Mouse (Mus musculus) lung, embryonic 14.5 days (tissue): ENCODE measurements around the gene Hoxa5. TPM values are rescaled to one million over a fixed set of nuclear protein-coding genes. Genes with fewer than 3 reads are reported as not detected.

ENCODE experiments used
- ATAC-seq: fragments of 200-750 bp; cut with Nextera tagmentation; 2 replicates; pipeline ENCODE4 v1.8.0; 2017; ENCODE audit warnings: mild to moderate bottlenecking, moderate TSS enrichment, moderate library complexity; ENCODE audit not compliant: insufficient read depth
- DNase-seq: peaks from one replicate; pipeline ENCODE4 v3.0.0-alpha.2; 2015
- H3K27ac ChIP-seq: fragments of 300-500 bp; sonication (generic); 2 replicates; pipeline ENCODE4 v1.5.1; 2014; ENCODE audit warnings: low read depth, mild to moderate bottlenecking, moderate library complexity
- H3K27me3 ChIP-seq: fragments of 300-500 bp; sonication (generic); 2 replicates; pipeline ENCODE4 v1.6.1; 2014; ENCODE audit warnings: low read length, control low read depth; ENCODE audit not compliant: insufficient read depth
- H3K36me3 ChIP-seq: fragments of 300-500 bp; sonication (generic); 2 replicates; pipeline ENCODE4 v1.6.1; 2014; ENCODE audit warnings: control low read depth; ENCODE audit not compliant: insufficient read depth
- H3K4me1 ChIP-seq: fragments of 300-500 bp; sonication (generic); 2 replicates; pipeline ENCODE4 v1.6.1; 2014; ENCODE audit warnings: antibody characterized with exemption, control low read depth; ENCODE audit not compliant: insufficient read depth
- H3K4me2 ChIP-seq: fragments of 300-500 bp; sonication (generic); 2 replicates; pipeline ENCODE4 v1.6.1; 2014; ENCODE audit warnings: mild to moderate bottlenecking
- H3K4me3 ChIP-seq: fragments of 300-500 bp; sonication (generic); 2 replicates; pipeline ENCODE4 v1.5.1; 2014; ENCODE audit warnings: low read depth, low read length
- H3K9ac ChIP-seq: fragments of 300-500 bp; sonication (generic); 2 replicates; pipeline ENCODE4 v1.6.1; 2014
- H3K9me3 ChIP-seq: fragments of 300-500 bp; sonication (generic); 2 replicates; pipeline ENCODE4 v1.6.1; 2016; ENCODE audit warnings: low read depth, low read length, control low read depth
- CTCF ChIP-seq: IDR thresholded peaks from 2 replicates; pipeline ENCODE4 v1.5.1; 2016; ENCODE audit warnings: antibody characterized with exemption, low read depth
- WGBS: fragments of 180-500 bp; shearing (Covaris S2); extraction: QIAGEN DNeasy Blood & Tissue Kit; methylation state at CpG from one replicate; pipeline ENCODE4 v1.1.7; 2014; 5-methylcytosine and 5-hydroxymethylcytosine counted together
- polyA plus RNA-seq: library from polyadenylated mRNA; unstranded; fragments of >200 nt; fragmentation: Nextera tagmentation; extraction: Ambion mirVana; gene quantifications from 2 replicates; pipeline ENCODE4 v1.2.1, GENCODE M21; 2014

Gene Hoxa5
- polyA plus RNA-seq, 1 experiment from 2014 or later = 58.5 TPM

DNA sequence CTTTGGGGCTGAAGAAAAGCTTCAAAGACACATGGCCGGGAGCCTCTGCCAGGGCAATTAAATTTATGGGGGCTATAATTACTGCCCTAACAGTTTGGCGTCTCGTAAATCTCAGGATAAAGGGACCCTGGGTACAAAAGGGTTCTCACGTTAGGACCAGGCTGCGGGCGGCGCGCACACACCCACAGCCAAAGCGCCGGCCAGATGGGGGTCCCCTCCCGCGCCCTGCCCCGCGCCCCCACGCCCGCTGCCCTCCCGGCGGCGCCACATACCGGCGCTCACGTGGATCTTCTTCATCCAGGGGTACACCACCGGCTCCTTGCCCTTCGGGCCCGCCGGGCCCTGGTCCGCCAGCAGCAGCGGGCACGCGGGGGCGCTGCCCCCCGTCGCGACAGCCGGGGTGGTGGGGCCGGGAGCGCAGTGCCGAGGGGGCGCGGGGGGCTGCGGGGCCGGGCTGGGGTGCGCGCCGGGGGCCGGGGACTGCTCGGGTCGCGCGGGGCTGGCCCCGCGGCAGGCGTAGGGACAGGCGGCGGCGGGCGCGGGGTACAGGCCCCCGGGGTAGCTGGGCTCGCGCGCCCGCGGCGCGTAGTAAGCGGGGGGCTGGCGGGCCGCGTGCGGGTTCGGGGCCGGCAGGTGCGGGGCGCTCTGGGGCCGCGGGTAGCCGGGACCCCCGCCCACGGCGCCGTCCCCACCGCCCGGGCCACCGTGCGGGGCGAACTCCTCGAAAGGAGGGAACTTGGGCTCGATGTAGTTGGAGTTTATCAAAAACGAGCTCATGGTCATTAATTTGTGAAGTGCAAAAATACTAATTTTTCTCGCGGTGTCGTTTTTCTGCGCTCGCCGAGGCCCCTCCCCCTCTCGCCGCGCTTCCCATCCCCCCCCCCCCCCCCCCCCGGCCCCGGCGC lies 13.2 kb downstream of the Hoxa5 start, which contains the start of gene Hoxa4:
Gene Hoxa4 (minus strand): TSS at position 848 of the 905 bp plus-strand sequence.
- H3K27me3 ChIP-seq = peaks cover 25% of the 10 kb centered on the region
- peak within 1 kb of the TSS; percentile 87 for H3K4me2 ChIP-seq
- peak within 1 kb of the TSS; percentile 99 for H3K27ac ChIP-seq
- H3K9me3 ChIP-seq = no peaks in the 10 kb centered on the region
- DNase-seq = peak; percentile 59
- ATAC-seq = no peak
- 1% methylated on average over 79 of the region's 102 CpGs for WGBS
- no peak for TF ChIP-seq CTCF
- H3K36me3 ChIP-seq = peaks cover 7% of the 10 kb centered on the region; the same call in 1 of the 2 replicates
- peak within 1 kb of the TSS; percentile 96 for H3K9ac ChIP-seq
- H3K4me1 ChIP-seq = peaks cover 25% of the 10 kb centered on the region
- peak within 1 kb of the TSS; percentile 70 for H3K4me3 ChIP-seq

DNA sequence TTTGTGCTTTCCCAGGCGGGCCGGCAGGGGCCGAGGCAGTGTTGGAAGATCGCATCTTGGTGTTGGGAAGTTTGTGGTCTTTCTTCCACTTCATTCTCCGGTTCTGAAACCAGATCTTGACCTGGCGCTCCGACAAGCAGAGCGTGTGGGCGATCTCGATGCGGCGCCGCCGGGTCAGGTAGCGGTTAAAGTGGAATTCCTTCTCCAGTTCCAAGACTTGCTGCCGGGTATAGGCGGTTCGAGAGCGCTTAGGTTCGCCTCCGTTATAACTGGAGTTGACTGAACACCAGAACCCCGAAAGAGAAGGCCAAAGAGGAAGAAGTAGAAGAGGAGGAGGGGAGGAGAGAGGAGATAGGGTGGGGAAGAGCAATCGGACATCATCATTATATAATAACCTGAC lies 14.0 kb downstream of the Hoxa5 start:
- H3K27ac ChIP-seq = peak overlapping the region; percentile 99
- peaks cover 26% of the 10 kb centered on the region for H3K4me1 ChIP-seq
- peak; percentile 14; the same call in 1 of the 2 replicates for TF ChIP-seq CTCF
- peaks cover 7% of the 10 kb centered on the region; the same call in 1 of the 2 replicates for H3K36me3 ChIP-seq
- peak overlapping the region; percentile 70 for H3K4me3 ChIP-seq
- H3K4me2 ChIP-seq = peak overlapping the region; percentile 87
- DNase-seq = peak; percentile 68
- no peak for ATAC-seq
- no peaks in the 10 kb centered on the region for H3K9me3 ChIP-seq
- H3K27me3 ChIP-seq = peaks cover 31% of the 10 kb centered on the region
- WGBS = 2% methylated on average over 23 of the region's 23 CpGs
- H3K9ac ChIP-seq = peak overlapping the region; percentile 96

GRCm38 (mm10) chr6:52189909-52190308 lies 14.5 kb downstream of the Hoxa5 start:
- TF ChIP-seq CTCF = no peak
- peak overlapping the region; percentile 99 for H3K27ac ChIP-seq
- peaks cover 28% of the 10 kb centered on the region for H3K4me1 ChIP-seq
- H3K4me3 ChIP-seq = peak overlapping the region; percentile 70
- 11% methylated on average over 8 of the region's 8 CpGs for WGBS
- H3K4me2 ChIP-seq = peak overlapping the region; percentile 87
- peaks cover 6% of the 10 kb centered on the region; the same call in 1 of the 2 replicates for H3K36me3 ChIP-seq
- no peaks in the 10 kb centered on the region for H3K9me3 ChIP-seq
- DNase-seq (no peak), ATAC-seq (no peak)
- H3K9ac ChIP-seq = peak overlapping the region; percentile 96
- peaks cover 34% of the 10 kb centered on the region for H3K27me3 ChIP-seq

- no peak for TF ChIP-seq CTCF
Observed at GRCm38 (mm10) chr6:52189172-52189591, 15.2 kb downstream of the Hoxa5 start.

GRCm38 (mm10) chr6:52186500-52186899 lies 17.9 kb downstream of the Hoxa5 start:
- Histone ChIP-seq H3K4me1 (peaks cover 39% of the 10 kb centered on the region), H3K27ac (no peak overlapping the region), H3K9ac (no peak overlapping the region), H3K9me3 (no peaks in the 10 kb centered on the region), H3K27me3 (peaks cover 43% of the 10 kb centered on the region), H3K4me2 (no peak overlapping the region), H3K4me3 (no peak overlapping the region), H3K36me3 (peaks cover 3% of the 10 kb centered on the region; the same call in 1 of the 2 replicates)
- ATAC-seq (no peak), DNase-seq (peak; percentile 45)
- peak; percentile 44 for TF ChIP-seq CTCF
- 45% methylated on average over 1 of the region's 1 CpGs for WGBS

More at GRCm38 (mm10) chr6:52189172-52189591, 15.2 kb downstream of the Hoxa5 start:
- DNase-seq (peak; percentile 94), ATAC-seq (peak; percentile 87)
- Histone ChIP-seq H3K9ac (peak overlapping the region; percentile 96), H3K4me3 (peak overlapping the region; percentile 70), H3K9me3 (no peaks in the 10 kb centered on the region), H3K27ac (peak overlapping the region; percentile 99), H3K36me3 (peaks cover 3% of the 10 kb centered on the region; the same call in 1 of the 2 replicates), H3K27me3 (peaks cover 36% of the 10 kb centered on the region), H3K4me1 (peaks cover 28% of the 10 kb centered on the region), H3K4me2 (peak overlapping the region; percentile 87)
- 8% methylated on average over 5 of the region's 5 CpGs for WGBS

DNA sequence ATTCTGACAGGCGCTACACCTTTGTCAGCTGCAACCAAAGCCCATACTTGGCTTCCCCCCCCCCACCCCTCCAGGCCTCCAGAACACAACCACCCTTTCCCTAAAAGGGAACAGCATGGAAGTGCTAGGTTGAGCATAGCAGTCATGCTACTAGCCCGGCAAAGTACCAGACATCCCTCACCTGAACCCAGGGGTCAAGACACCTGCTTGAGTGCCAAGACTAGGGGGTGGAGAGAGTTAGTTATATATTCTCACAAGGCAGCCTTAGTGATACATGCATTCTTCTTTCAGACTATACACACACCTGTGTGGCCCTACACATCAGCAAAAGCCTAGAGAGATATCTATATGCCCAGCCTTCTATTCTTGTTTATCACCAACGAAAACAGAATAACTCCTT lies 18.6 kb downstream of the Hoxa5 start:
- no peak overlapping the region for H3K4me3 ChIP-seq
- H3K27me3 ChIP-seq = peaks cover 45% of the 10 kb centered on the region
- 23% methylated on average over 3 of the region's 3 CpGs for WGBS
- TF ChIP-seq CTCF = no peak
- H3K27ac ChIP-seq = peak overlapping the region; percentile 77; the same call in 1 of the 2 replicates
- peaks cover 45% of the 10 kb centered on the region for H3K4me1 ChIP-seq
- DNase-seq (no peak), ATAC-seq (no peak)
- no peaks in the 10 kb centered on the region for H3K9me3 ChIP-seq
- H3K36me3 ChIP-seq = peaks cover 3% of the 10 kb centered on the region; the same call in 1 of the 2 replicates
- peak overlapping the region; percentile 53 for H3K4me2 ChIP-seq
- no peak overlapping the region for H3K9ac ChIP-seq

DNA sequence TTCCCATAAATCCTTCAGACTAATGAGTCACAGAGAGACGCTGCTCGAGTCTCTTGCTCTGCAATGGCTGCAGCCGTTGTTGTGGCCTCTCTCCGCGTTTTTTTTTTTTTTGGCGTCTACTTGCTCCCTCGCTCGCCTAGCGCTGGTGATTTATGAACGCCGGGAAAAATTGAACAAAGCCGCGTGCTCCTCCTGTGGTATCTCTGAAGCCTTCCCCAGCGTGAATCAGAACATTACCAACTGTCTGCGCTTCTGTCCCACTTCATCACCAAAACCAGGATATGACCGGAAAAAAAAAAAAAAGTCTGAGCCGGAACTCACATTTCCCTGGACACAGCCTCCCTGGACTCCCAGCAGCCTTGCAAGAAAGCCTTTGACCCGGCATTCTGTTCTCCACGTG lies 19.2 kb downstream of the Hoxa5 start:
- ATAC-seq (no peak), DNase-seq (peak; percentile 90)
- peaks cover 46% of the 10 kb centered on the region for H3K4me1 ChIP-seq
- H3K4me3 ChIP-seq = peak overlapping the region; percentile 13; the same call in 1 of the 2 replicates
- peaks cover 43% of the 10 kb centered on the region for H3K27me3 ChIP-seq
- no peaks in the 10 kb centered on the region for H3K9me3 ChIP-seq
- 2% methylated on average over 19 of the region's 19 CpGs for WGBS
- TF ChIP-seq CTCF = no peak
- H3K9ac ChIP-seq = peak overlapping the region; percentile 6; the same call in 1 of the 2 replicates
- peak overlapping the region; percentile 53 for H3K4me2 ChIP-seq
- H3K27ac ChIP-seq = peak overlapping the region; percentile 77
- H3K36me3 ChIP-seq = peaks cover 3% of the 10 kb centered on the region; the same call in 1 of the 2 replicates
